Mouse (Mus musculus): Measurements from ENCODE around the gene Erbb2. TPM values are rescaled to one million over a fixed set of nuclear protein-coding genes. Genes with fewer than 3 reads are reported as not detected.

The Erbb2 gene
- polyA plus RNA-seq, 1 experiment from 2014 or later, result 49.6 TPM

GRCm38 (mm10) chr11:98418939-98419547 is 6.8 kb downstream of the Erbb2 start:
- peaks cover 63% of the 10 kb centered on the region for H3K36me3 ChIP-seq
- H3K4me2 ChIP-seq, result no peak overlapping the region
- no peaks in the 10 kb centered on the region for H3K9me3 ChIP-seq
- no peak overlapping the region for H3K4me3 ChIP-seq
- peaks cover 28% of the 10 kb centered on the region for H3K4me1 ChIP-seq
- peak overlapping the region; percentile 68; the same call in 1 of the 2 replicates for H3K27ac ChIP-seq
- 76% methylated on average over 10 of the region's 10 CpGs for WGBS
- H3K9ac ChIP-seq, result 0 out of 2 replicates have a peak overlapping the region, but pooled peaks have one; percentile 33
- no peaks in the 10 kb centered on the region for H3K27me3 ChIP-seq
- no peak for ATAC-seq (ENCODE audit: insufficient number of reproducible peaks, insufficient read depth, low FRiP score, low TSS enrichment, low read depth)

- H3K4me1 ChIP-seq, result no peaks in the 10 kb centered on the region
- no peak overlapping the region for H3K4me2 ChIP-seq
- no peak for ATAC-seq (ENCODE audit: insufficient number of reproducible peaks, insufficient read depth, low FRiP score, low TSS enrichment, low read depth)
- no peaks in the 10 kb centered on the region for H3K27me3 ChIP-seq
- H3K27ac ChIP-seq, result no peak overlapping the region
- WGBS, result 92% methylated on average over 7 of the region's 7 CpGs
- no peaks in the 10 kb centered on the region for H3K9me3 ChIP-seq
- H3K9ac ChIP-seq, result no peak overlapping the region
- no peak overlapping the region for H3K4me3 ChIP-seq
- peaks cover 99% of the 10 kb centered on the region for H3K36me3 ChIP-seq
Measured at GRCm38 (mm10) chr11:98426592-98426991, 14.3 kb downstream of the Erbb2 start.

- WGBS, result 83% methylated on average over 5 of the region's 5 CpGs
- H3K9ac ChIP-seq, result no peak overlapping the region
- no peak overlapping the region for H3K4me2 ChIP-seq
- ATAC-seq (ENCODE audit: insufficient number of reproducible peaks, insufficient read depth, low FRiP score, low TSS enrichment, low read depth), result no peak
- no peak overlapping the region for H3K27ac ChIP-seq
- H3K27me3 ChIP-seq, result no peaks in the 10 kb centered on the region
- H3K4me3 ChIP-seq, result no peak overlapping the region
- no peaks in the 10 kb centered on the region for H3K4me1 ChIP-seq
- no peaks in the 10 kb centered on the region for H3K9me3 ChIP-seq
- peaks cover 98% of the 10 kb centered on the region for H3K36me3 ChIP-seq
Measured at GRCm38 (mm10) chr11:98428436-98428835, 16.2 kb downstream of the Erbb2 start.

- 84% methylated on average over 9 of the region's 9 CpGs for WGBS
- Histone ChIP-seq H3K4me2 (no peak overlapping the region), H3K4me1 (no peaks in the 10 kb centered on the region), H3K27me3 (no peaks in the 10 kb centered on the region), H3K9ac (0 out of 2 replicates have a peak overlapping the region, but pooled peaks have one; percentile 4), H3K9me3 (no peaks in the 10 kb centered on the region), H3K4me3 (no peak overlapping the region), H3K27ac (no peak overlapping the region), H3K36me3 (peaks cover 98% of the 10 kb centered on the region)
- ATAC-seq (ENCODE audit: insufficient number of reproducible peaks, insufficient read depth, low FRiP score, low TSS enrichment, low read depth), result no peak
Measured at GRCm38 (mm10) chr11:98431743-98432502, 19.7 kb downstream of the Erbb2 start.

- H3K4me3 ChIP-seq, result no peak overlapping the region
Measured at GRCm38 (mm10) chr11:98435723-98436122, 23.5 kb downstream of the Erbb2 start.

GRCm38 (mm10) chr11:98437441-98437840 is 25.2 kb downstream of the Erbb2 start:
- Histone ChIP-seq H3K9me3 (no peaks in the 10 kb centered on the region), H3K36me3 (peaks cover 49% of the 10 kb centered on the region), H3K27ac (no peak overlapping the region), H3K9ac (no peak overlapping the region), H3K4me1 (peaks cover 8% of the 10 kb centered on the region), H3K4me2 (peak overlapping the region; percentile 85), H3K27me3 (no peaks in the 10 kb centered on the region), H3K4me3 (no peak overlapping the region)
- no peak for ATAC-seq (ENCODE audit: insufficient number of reproducible peaks, insufficient read depth, low FRiP score, low TSS enrichment, low read depth)
- WGBS, result 87% methylated on average over 6 of the region's 6 CpGs

More at GRCm38 (mm10) chr11:98435723-98436122, 23.5 kb downstream of the Erbb2 start:
- Histone ChIP-seq H3K27ac (no peak overlapping the region), H3K9me3 (no peaks in the 10 kb centered on the region), H3K36me3 (peaks cover 66% of the 10 kb centered on the region), H3K4me2 (no peak overlapping the region), H3K9ac (no peak overlapping the region), H3K4me1 (peaks cover 8% of the 10 kb centered on the region), H3K27me3 (no peaks in the 10 kb centered on the region)
- ATAC-seq (ENCODE audit: insufficient number of reproducible peaks, insufficient read depth, low FRiP score, low TSS enrichment, low read depth), result no peak
- WGBS, result 92% methylated on average over 9 of the region's 9 CpGs

GRCm38 (mm10) chr11:98438331-98439158 is 26.3 kb downstream of the Erbb2 start, which contains the start of gene Mien1:
TSS of gene Mien1 (minus strand) at chr11:98438991.
- Histone ChIP-seq H3K4me2 (peak within 1 kb of the TSS; percentile 85), H3K4me3 (peak within 1 kb of the TSS; percentile 74), H3K27ac (peak within 1 kb of the TSS; percentile 39; the same call in 1 of the 2 replicates), H3K9me3 (no peaks in the 10 kb centered on the region), H3K4me1 (peaks cover 8% of the 10 kb centered on the region), H3K27me3 (no peaks in the 10 kb centered on the region), H3K9ac (peak within 1 kb of the TSS; percentile 74), H3K36me3 (peaks cover 39% of the 10 kb centered on the region)
- ATAC-seq (ENCODE audit: insufficient number of reproducible peaks, insufficient read depth, low FRiP score, low TSS enrichment, low read depth), result peak; percentile 80
- 2% methylated on average over 43 of the region's 43 CpGs for WGBS

GRCm38 (mm10) chr11:98443688-98444087 is 31.4 kb downstream of the Erbb2 start:
- no peak overlapping the region for H3K27ac ChIP-seq
- peaks cover 21% of the 10 kb centered on the region for H3K4me1 ChIP-seq
- H3K27me3 ChIP-seq, result peaks cover 34% of the 10 kb centered on the region
- no peaks in the 10 kb centered on the region for H3K36me3 ChIP-seq
- no peak overlapping the region for H3K4me3 ChIP-seq
- H3K9me3 ChIP-seq, result no peaks in the 10 kb centered on the region
- no peak for ATAC-seq (ENCODE audit: insufficient number of reproducible peaks, insufficient read depth, low FRiP score, low TSS enrichment, low read depth)
- no peak overlapping the region for H3K4me2 ChIP-seq
- no peak overlapping the region for H3K9ac ChIP-seq
- WGBS, result 83% methylated on average over 1 of the region's 1 CpGs

- Histone ChIP-seq H3K4me1 (peaks cover 21% of the 10 kb centered on the region), H3K27me3 (peaks cover 42% of the 10 kb centered on the region), H3K9me3 (no peaks in the 10 kb centered on the region), H3K9ac (no peak overlapping the region), H3K36me3 (no peaks in the 10 kb centered on the region), H3K27ac (0 out of 2 replicates have a peak overlapping the region, but pooled peaks have one; percentile 28), H3K4me3 (no peak overlapping the region), H3K4me2 (no peak overlapping the region)
- WGBS, result 16% methylated on average over 1 of the region's 1 CpGs
- no peak for ATAC-seq (ENCODE audit: insufficient number of reproducible peaks, insufficient read depth, low FRiP score, low TSS enrichment, low read depth)
Measured at GRCm38 (mm10) chr11:98445238-98445637, 33.0 kb downstream of the Erbb2 start.

- Histone ChIP-seq H3K4me3 (no peak overlapping the region), H3K27ac (peak overlapping the region; percentile 28; the same call in 1 of the 2 replicates), H3K4me1 (peaks cover 21% of the 10 kb centered on the region), H3K4me2 (no peak overlapping the region), H3K27me3 (peaks cover 42% of the 10 kb centered on the region), H3K9me3 (no peaks in the 10 kb centered on the region), H3K9ac (no peak overlapping the region), H3K36me3 (no peaks in the 10 kb centered on the region)
- no peak for ATAC-seq (ENCODE audit: insufficient number of reproducible peaks, insufficient read depth, low FRiP score, low TSS enrichment, low read depth)
- WGBS, result 37% methylated on average over 4 of the region's 4 CpGs
Measured at GRCm38 (mm10) chr11:98445679-98446078, 33.4 kb downstream of the Erbb2 start.

- Histone ChIP-seq H3K36me3 (no peaks in the 10 kb centered on the region), H3K27me3 (peaks cover 42% of the 10 kb centered on the region), H3K4me2 (peak within 1 kb of the TSS; percentile 48), H3K4me1 (peaks cover 21% of the 10 kb centered on the region), H3K4me3 (peak within 1 kb of the TSS; percentile 40), H3K9ac (peak within 1 kb of the TSS; percentile 61), H3K27ac (peak within 1 kb of the TSS; percentile 39), H3K9me3 (no peaks in the 10 kb centered on the region)
- WGBS, result 7% methylated on average over 5 of the region's 5 CpGs
- ATAC-seq (ENCODE audit: insufficient number of reproducible peaks, insufficient read depth, low FRiP score, low TSS enrichment, low read depth), result no peak
Measured at GRCm38 (mm10) chr11:98446213-98446561, 33.9 kb downstream of the Erbb2 start, which contains the start of gene Grb7. TSS of gene Grb7 (plus strand) at chr11:98446394.
